Mouse (Mus musculus) T-helper 17 cell (primary cell): ENCODE measurements around the gene Dhx16.

ENCODE experiments used
- in situ Hi-C, 2 experiments: fragments of 300-600 bp; cut with MboI, MseI; formaldehyde crosslinking; loops; 1 replicate in 1 of 2; 2 replicates in 1 of 2; pipeline ENCODE4 v1.15.1; 2025; ENCODE audit warnings: high pct_unique_total_duplicates in 2 of 2

Dhx16 gene

GRCm38 (mm10) chr17:35883777-35884176, 4.2 kb downstream of the Dhx16 start:
- in situ Hi-C loops: no loop called here

- in situ Hi-C loops: no loop called here
These were observed 8.1 kb downstream of the Dhx16 start for GRCm38 (mm10) chr17:35887725-35888124.

GRCm38 (mm10) chr17:35896781-35897643, 17.4 kb downstream of the Dhx16 start, which contains the start of gene 2310061I04Rik:
TSS of gene 2310061I04Rik (minus strand) at chr17:35897431.
- in situ Hi-C loops: no loop called here

GRCm38 (mm10) chr17:35897644-35898573, 18.3 kb downstream of the Dhx16 start:
- in situ Hi-C loops: no loop called here

GRCm38 (mm10) chr17:35900636-35901035, 21.0 kb downstream of the Dhx16 start:
- in situ Hi-C loops: no loop called here

- in situ Hi-C loops: no loop called here
These were observed 23.8 kb downstream of the Dhx16 start for GRCm38 (mm10) chr17:35903343-35903991.

- in situ Hi-C loops: no loop called here
These were observed 24.4 kb downstream of the Dhx16 start for GRCm38 (mm10) chr17:35903992-35904355.

GRCm38 (mm10) chr17:35905587-35905986, 26.0 kb downstream of the Dhx16 start:
- in situ Hi-C loops: loop anchor here (5.0 kb wide), 2 partner anchors 33 to 78 kb away; no protein-coding TSS in a partner anchor

GRCm38 (mm10) chr17:35907609-35908008, 28.0 kb downstream of the Dhx16 start:
- in situ Hi-C loops: loop anchor here (5.0 kb wide), 2 partner anchors 35 to 80 kb away; no protein-coding TSS in a partner anchor

GRCm38 (mm10) chr17:35909186-35909918, 29.7 kb downstream of the Dhx16 start:
- in situ Hi-C loops: loop anchor here (5.0 kb wide), 2 partner anchors 37 to 82 kb away; no protein-coding TSS in a partner anchor

- in situ Hi-C loops: loop anchor here (5.0 kb wide), 2 partner anchors 38 to 83 kb away; no protein-coding TSS in a partner anchor
These were observed 30.3 kb downstream of the Dhx16 start, which contains the start of gene Atat1 for GRCm38 (mm10) chr17:35909919-35910369. TSS of gene Atat1 (minus strand) at chr17:35910075.

- in situ Hi-C loops: no loop called here
These were observed 35.4 kb downstream of the Dhx16 start for GRCm38 (mm10) chr17:35914975-35915374.

GRCm38 (mm10) chr17:35915538-35916296, 36.1 kb downstream of the Dhx16 start:
- in situ Hi-C loops: no loop called here

GRCm38 (mm10) chr17:35916297-35917142, 36.9 kb downstream of the Dhx16 start, which contains the start of the genes Mrps18b and Ppp1r10:
TSS of gene Mrps18b (minus strand) at chr17:35916389.
TSS of gene Ppp1r10 (plus strand) at chr17:35916434.
- in situ Hi-C loops: no loop called here

GRCm38 (mm10) chr17:35917143-35917462, 37.5 kb downstream of the Dhx16 start:
- in situ Hi-C loops: no loop called here

- in situ Hi-C loops: no loop called here
These were observed 38.0 kb downstream of the Dhx16 start for GRCm38 (mm10) chr17:35917463-35918251.

- in situ Hi-C loops: no loop called here
These were observed 38.8 kb downstream of the Dhx16 start for GRCm38 (mm10) chr17:35918276-35919059.
